Mouse (Mus musculus) spleen, adult 18-20 months (tissue): ENCODE measurements around the gene Spag9.

Source experiments
- DNase-seq, 2 experiments: peaks; one replicate each; pipeline ENCODE4 v3.0.0; 2022; ENCODE audit warnings: mixed read lengths in 2 of 2

Spag9 gene

DNA sequence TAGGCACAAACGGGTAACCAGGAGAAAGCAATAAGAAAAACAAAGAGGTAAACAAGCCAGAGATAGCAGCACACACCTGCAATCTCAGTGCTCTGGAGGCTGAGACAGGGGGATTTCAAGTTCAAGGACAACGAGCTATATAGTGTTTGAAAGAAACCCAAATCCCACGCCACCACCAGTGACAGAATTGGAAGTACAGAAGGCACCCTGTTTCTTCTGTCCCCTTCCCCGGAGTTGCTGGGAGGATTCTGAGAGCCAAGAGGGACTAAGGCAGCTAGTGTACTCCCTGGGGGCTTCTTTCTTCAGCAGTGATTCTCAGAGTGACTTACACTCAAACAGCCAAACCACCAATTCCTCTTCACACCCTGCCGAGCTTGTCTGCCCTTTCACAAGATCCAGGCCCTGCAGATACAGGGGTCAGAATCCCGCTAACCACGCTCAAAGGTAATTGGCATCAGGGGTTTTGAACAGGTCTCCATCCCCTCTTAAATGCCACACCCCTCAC is 164.1 kb downstream of the Spag9 start:
- DNase-seq: no peak

DNA sequence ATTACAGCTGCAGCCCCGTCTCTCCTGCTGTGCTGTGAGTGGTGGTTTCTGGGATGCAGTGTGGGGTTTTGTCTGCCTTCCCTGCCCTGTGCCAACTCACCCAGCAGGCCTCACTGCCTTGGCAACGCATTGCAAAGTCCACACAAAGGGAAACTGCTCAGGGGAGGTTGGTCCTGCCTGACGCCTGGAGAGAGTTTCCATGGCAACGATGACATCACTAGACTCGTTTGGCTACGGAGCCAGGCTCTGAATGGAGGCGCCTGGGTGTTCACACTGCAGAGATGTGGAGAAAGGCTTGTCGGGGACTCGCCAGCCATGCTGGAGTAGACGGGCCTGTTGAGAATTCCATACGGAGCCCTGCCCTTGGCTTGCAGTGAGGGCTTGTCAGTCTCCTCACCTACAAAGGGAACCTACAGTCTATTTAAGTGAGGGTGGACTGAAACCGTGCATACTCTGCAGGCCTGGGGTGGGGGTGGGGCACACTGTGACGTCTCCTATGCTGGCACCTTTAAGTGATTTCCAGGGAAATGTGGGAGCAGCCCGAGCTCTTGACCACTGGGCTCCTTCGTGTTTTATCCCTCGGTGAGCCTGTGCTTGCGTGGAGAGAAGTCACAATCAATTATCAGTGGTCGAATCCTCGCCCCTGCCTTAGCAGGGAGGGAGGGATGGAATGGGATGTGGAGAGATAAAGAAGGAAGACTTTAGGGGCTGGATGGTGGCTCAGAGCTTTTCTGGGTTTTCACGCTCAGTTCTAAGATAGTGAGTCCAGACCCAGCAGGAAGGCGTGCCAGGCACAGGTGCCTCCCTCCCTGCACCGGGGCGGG is 164.8 kb downstream of the Spag9 start:
- no peak for DNase-seq

DNA sequence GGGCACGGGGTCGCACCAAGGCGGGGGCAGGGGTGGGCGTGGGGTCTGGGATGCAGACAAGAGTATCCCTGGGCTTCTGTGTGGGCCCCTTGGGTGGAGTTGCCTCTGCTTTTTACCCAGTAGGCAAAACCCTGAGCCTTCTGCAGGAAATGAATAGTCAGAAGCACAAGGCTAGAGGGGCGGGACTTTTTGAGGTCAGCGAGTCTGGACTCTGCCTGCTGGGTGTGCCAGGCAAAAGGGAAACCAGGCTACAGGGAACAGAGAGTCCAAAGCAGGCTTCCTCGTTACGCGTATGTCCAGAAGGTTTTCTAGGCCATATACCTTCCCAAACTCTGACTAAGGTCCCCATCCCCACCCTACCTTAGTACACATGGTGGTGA is 165.4 kb downstream of the Spag9 start:
- no peak for DNase-seq

DNA sequence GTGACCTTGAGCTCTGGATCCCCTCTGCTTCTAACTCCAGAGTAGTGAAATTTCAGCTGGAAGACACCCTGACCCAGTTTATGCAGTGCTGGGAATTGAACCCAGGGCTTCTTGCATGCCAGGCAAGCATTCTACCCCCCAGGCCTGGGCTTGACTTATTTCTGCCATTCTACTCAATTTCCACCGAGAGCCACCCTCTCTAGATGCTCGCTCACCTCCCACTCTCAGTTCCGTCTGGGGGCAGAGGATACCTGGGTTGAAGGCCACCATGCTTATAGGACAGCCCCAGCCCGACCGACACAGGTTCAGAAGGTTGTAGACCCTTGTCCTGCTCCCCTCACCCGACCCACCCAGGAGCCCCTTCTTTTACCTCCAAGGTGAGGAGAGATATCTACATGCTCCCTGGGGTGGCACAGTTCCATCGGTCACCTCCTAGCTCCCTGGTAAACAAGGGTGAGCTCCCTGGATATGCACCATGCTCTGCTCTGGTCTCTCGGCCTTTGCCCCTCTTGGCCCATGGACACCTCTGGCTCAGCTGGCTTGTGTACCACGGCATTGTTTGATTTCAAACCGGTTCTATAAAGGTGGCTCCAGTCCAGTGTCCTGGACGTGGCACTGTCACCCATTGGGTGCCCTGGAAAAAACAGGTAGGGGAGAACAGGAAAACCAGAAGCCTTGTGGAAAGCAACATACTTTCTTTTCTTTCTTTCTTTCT is 166.1 kb downstream of the Spag9 start:
- no peak for DNase-seq

DNA sequence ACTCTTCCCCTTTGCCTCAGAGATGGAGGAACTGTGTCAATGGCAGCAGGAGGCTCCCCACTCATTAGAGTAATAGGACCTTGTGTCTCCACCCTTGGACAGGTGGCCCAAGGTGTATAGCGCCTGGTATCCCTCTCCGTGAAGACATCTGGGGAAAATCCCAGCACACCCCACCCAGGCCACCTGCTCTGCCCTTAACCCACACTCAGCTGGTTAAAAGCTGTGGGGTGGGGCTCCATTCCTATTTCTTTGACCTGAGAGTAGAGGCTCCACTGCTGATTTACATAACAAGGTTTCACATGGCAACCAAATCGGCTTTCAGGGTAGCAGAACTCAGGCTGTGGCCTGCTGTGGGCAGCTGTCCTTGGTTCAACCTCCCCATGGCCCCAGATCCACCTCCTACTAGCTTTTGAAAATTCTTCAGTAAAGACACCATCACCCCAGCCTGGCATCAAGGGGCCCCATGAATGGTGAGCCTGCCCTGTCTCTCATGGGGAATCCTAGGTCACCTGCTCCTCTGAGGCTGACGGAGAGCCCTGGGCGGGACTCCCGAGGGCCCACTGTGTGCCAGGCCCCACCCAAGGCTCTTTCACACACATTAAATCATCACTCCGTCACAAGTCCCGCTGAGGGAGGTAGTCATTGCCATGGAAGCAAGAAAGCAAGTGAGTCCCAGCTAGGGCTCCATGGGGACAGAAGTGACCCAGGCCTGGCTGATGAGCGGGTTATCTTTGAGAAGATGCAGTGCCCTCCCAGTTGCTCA is 167.3 kb downstream of the Spag9 start:
- DNase-seq: no peak

DNA sequence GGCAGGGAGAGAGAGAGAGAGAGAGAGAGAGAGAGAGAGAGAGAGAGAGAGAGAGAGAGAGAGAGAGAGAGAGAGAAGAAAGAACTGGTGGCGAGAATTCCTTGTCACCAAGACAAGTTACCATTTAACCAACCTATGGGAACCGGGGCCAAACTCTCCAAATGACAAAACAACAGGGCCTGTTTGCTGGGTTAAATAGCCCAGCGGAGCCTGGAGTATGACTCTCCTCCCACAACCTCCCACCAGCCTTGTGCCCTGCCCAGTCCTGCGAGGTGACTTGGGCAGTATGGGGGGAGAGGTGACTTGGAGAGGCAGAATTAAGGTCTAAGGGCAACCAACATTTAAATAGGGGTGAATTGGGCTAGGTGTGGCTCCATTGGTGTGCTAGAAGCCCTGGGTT is 169.9 kb downstream of the Spag9 start:
- no peak for DNase-seq

DNA sequence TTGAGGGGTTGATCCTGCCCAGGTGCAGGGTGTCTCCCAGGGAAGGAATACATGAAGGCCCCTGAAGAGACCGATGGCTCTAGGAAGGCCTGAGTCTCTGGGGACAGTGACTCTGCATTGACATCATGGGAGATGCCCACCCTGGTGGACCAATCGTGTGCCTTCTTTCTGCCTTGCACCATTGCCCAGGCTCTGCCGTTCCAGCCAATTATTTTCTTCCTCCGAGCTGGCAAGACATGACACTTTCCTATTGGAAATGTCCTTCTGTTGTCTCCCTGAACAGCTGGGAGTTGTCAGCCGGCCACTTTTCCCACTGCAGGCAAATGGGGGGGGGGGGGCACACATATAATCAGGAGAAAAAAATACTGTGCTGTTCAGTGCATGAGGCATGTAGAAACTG is 172.3 kb downstream of the Spag9 start:
- no peak for DNase-seq

DNA sequence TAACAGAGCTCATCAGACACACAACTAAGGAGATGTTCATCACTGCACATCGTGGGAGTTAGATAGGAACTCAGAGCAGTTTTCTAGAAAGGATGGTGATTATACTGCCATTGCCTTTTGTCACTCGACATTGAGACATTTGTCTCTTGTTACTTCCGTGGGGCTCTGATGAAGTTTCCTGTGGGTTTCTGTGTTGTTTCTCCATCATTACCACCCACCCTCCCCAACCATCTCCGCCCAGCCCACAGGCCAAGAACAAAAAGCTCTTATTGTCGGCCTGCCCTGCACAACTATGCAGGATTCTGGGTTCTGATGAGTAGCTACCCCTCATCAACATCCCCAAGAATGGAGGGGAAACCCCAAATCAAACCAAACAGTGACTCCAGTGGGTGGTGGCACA is 173.7 kb downstream of the Spag9 start:
- no peak for DNase-seq

DNA sequence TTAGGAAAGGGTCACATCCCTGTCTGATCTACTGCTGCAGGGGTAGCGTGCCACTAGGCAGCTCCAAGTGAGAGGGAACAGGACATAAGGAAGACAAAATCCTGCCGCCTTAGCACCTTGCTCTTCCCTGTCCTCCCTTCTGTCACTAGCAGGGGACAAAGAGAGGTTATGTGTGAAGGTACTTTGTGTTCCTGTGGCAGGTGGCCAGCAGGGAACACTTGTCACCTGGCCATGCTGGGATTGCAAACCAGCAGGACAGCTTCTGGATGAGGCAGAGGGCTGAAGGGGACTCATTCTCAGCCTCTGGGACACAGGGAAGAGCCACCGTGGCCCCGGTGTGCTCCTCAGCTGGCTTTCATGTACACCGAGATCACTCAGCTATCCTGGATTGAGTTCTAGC is 175.8 kb downstream of the Spag9 start:
- DNase-seq: no peak

DNA sequence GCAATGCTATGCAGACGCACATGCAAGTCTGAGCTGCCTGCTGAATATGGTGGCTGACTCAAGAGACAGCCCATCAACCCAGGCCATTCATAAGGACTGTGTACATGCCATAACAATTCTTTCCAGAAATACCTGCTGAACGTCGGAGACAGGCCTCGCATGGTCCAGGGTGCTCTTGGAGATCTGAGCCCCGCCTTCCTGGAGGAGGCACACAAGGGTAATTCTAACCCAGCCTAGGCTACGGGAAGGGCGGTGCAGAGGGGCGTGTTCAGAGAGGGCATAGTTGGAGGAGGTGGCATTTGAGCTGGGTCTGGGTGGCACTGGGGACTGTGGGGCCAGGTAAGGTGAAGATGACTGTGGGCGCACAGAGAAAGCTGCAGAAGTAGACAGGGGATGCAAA is 176.3 kb downstream of the Spag9 start:
- DNase-seq: no peak

DNA sequence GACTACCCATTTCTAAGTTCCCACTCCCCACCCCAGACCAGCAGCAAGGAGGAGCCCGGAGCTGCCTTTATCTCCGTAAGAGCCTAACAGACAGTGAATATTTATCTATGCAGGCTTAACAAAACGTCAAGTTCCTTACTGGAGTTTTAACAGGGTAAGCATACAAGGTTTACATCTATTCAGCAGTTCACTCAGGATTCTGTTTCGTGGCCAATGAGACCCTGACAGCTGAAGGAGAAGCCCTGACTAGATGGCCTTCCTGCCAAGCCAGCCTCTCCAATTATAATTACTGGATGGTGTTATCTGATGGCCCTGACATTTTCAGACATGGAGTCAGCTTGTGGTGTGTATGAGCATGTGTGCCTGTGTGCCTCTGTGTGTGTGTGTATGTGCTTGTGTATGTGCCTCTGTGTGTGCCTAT is 177.8 kb downstream of the Spag9 start:
- no peak for DNase-seq

DNA sequence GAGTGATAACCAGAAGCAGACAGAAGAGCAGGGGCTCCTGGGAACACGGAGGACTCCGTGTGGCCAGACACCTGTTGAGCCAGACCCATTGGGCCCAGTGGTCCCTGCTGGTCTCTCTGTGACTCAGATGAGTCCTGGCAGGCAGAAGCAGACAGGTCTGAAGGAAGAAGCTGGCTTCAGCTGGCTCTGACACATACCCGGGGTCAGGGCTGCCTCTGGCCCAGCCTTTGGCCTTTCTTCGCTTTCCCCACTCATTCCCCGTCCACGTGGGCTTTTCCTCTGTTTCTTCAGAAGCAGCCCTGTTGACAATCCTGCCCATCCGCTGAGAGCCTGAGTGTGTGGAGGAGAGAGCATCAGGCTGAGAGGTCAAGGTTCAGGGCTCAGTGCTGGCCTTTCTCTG is 179.4 kb downstream of the Spag9 start:
- no peak for DNase-seq
